Mouse (Mus musculus) frontal cortex, adult 2 months (tissue): Measurements from ENCODE around the gene Mmgt2. TPM values are rescaled to one million over a fixed set of nuclear protein-coding genes. Genes with fewer than 3 reads are reported as not detected.

Experiments
- DNase-seq, 2 experiments: peaks; one replicate each; pipeline ENCODE4 v3.0.0; 2022; ENCODE audit warnings: low spot score in 1 of 2; ENCODE audit errors: extremely low spot score in 1 of 2
- polyA plus RNA-seq: library from polyadenylated mRNA; depleted of rRNA; stranded (reverse); fragments of >200 nt; gene quantifications from 2 replicates; pipeline ENCODE4 v1.2.3, GENCODE M21; 2012; rRNA removed

Mmgt2 gene
- polyA plus RNA-seq, 1 experiment, result 44.4 TPM

- DNase-seq, result peak in 1 of 2 experiments; percentile 68
Measured at GRCm38 (mm10) chr11:62693299-62694184, 45.1 kb downstream of the Mmgt2 start.

GRCm38 (mm10) chr11:62695126-62695525 is 46.7 kb downstream of the Mmgt2 start:
- no peak for DNase-seq

- no peak for DNase-seq
Measured at GRCm38 (mm10) chr11:62699749-62700148, 51.3 kb downstream of the Mmgt2 start.

GRCm38 (mm10) chr11:62701218-62701617 is 52.8 kb downstream of the Mmgt2 start:
- DNase-seq, result no peak

GRCm38 (mm10) chr11:62706141-62706540 is 57.7 kb downstream of the Mmgt2 start:
- DNase-seq, result no peak

- DNase-seq, result no peak
Measured at GRCm38 (mm10) chr11:62708252-62708651, 59.8 kb downstream of the Mmgt2 start.

- no peak for DNase-seq
Measured at GRCm38 (mm10) chr11:62710657-62711056, 62.2 kb downstream of the Mmgt2 start.

Other genes with a start within 250 kb of the Mmgt2 start
- gene Pigl, start 190.2 kb upstream of the Mmgt2 start, polyA plus RNA-seq, result 7.9 and 10.0 TPM in 2 replicates
- gene Ncor1, start 190.1 kb upstream of the Mmgt2 start, polyA plus RNA-seq, result 128 and 149 TPM in 2 replicates
- 61.0 and 66.1 TPM in 2 replicates for gene Cenpv, start 109.4 kb upstream of the Mmgt2 start, polyA plus RNA-seq
- gene Ubb, start 97.5 kb upstream of the Mmgt2 start, polyA plus RNA-seq, result 3,321 and 3,429 TPM in 2 replicates
- gene Trpv2, start 74.2 kb upstream of the Mmgt2 start, polyA plus RNA-seq, result 16.8 TPM in 2 replicates
- gene Lrrc75a, start 141 bp upstream of the Mmgt2 start, polyA plus RNA-seq, result 19.9 and 23.7 TPM in 2 replicates
- gene Zfp287, start 83.2 kb downstream of the Mmgt2 start, polyA plus RNA-seq, result 12.0 and 12.3 TPM in 2 replicates
- not detected in 2 replicates for gene Gm10428, start 104.4 kb downstream of the Mmgt2 start, polyA plus RNA-seq
- gene Zfp286, start 140.8 kb downstream of the Mmgt2 start, polyA plus RNA-seq, result 16.1 and 20.5 TPM in 2 replicates
- 1.8 and 2.2 TPM in 2 replicates for gene Trim16, start 171.6 kb downstream of the Mmgt2 start, polyA plus RNA-seq
- gene Fbxw10, start 198.4 kb downstream of the Mmgt2 start, polyA plus RNA-seq, result 0.55 and 0.66 TPM in 2 replicates
- 32.7 and 35.9 TPM in 2 replicates for gene Tvp23b, start 230.8 kb downstream of the Mmgt2 start, polyA plus RNA-seq